In genomic region chr3:116329976-116330375, GRCm38 (mm10) we compare ENCODE assay signal across 21 mouse cellular contexts.
A peak's percentile ranks its signal among the peaks of the same experiment; 100 is the strongest.
DNase-seq lines count a peak whose midpoint lies in the region; ATAC-seq and TF ChIP-seq lines count a peak whose summit lies in the region.
"Had no signal": no experiment of that assay in that cellular context is flagged by ENCODE, and none has a peak within 500 bp of the region (broad histone marks: within the 10 kb centered on the region; RNA-seq: fewer than 3 reads in every experiment).

No protein-coding gene starts in this region.

- no peaks in the 10 kb centered on the region for H3K79me2 ChIP-seq in liver, adult 2 months (ENCODE audit: control insufficient read depth, insufficient read depth, low read length)

- no peaks in the 10 kb centered on the region for H3K27me3 ChIP-seq in heart, embryonic 12.5 days (replicated peaks)
- H3K27me3 ChIP-seq in liver, adult 2 months (ENCODE audit: control insufficient read depth, insufficient read depth, low read length): no peaks in the 10 kb centered on the region
- H3K27me3 ChIP-seq: CH12.LX; embryonic facial prominence, embryonic 12.5 days; forebrain, embryonic 12.5 days; forebrain, embryonic 15.5 days; heart, embryonic 13.5 days; intestine, embryonic 15.5 days; Patski had no signal

- H3K27ac ChIP-seq in heart, embryonic 12.5 days (ENCODE audit: poor library complexity, severe bottlenecking): no peak overlapping the region
- no peak overlapping the region for H3K27ac ChIP-seq in liver, adult 2 months (replicated peaks; ENCODE audit: insufficient read depth, low read depth, low read length)
- H3K27ac ChIP-seq: embryonic facial prominence, embryonic 12.5 days; forebrain, embryonic 12.5 days; forebrain, embryonic 15.5 days; heart, embryonic 13.5 days; intestine, embryonic 15.5 days had no signal

- no peak for ATAC-seq in cerebellum, adult (ENCODE audit: insufficient number of reproducible peaks, low FRiP score, low TSS enrichment)
- ATAC-seq in heart, embryonic 12.5 days (ENCODE audit: insufficient number of reproducible peaks, low FRiP score): no peak
- ATAC-seq: forebrain, embryonic 15.5 days; hindbrain, embryonic 16.5 days; intestine, embryonic 15.5 days had no signal

- no peaks in the 10 kb centered on the region for H3K9me3 ChIP-seq in heart, embryonic 12.5 days (replicated peaks)
- H3K9me3 ChIP-seq: embryonic facial prominence, embryonic 12.5 days; forebrain, embryonic 12.5 days; forebrain, embryonic 15.5 days; G1E; heart, embryonic 13.5 days; intestine, embryonic 15.5 days had no signal

- no peak for TF ChIP-seq CTCF in liver, adult 2 months (IDR thresholded peaks at IDR 0.05; ENCODE audit: low read depth, low read length)

- no peak overlapping the region for H3K4me2 ChIP-seq in heart, embryonic 12.5 days
- H3K4me2 ChIP-seq: embryonic facial prominence, embryonic 12.5 days; forebrain, embryonic 12.5 days; forebrain, embryonic 15.5 days; heart, embryonic 13.5 days; intestine, embryonic 15.5 days had no signal

- WGBS in heart, embryonic 12.5 days: 68% methylated on average over 8 of the region's 8 CpGs
- 76% methylated on average over 8 of the region's 8 CpGs for WGBS in liver, adult 2 months

- TF ChIP-seq POLR2A in liver, adult 2 months (IDR thresholded peaks at IDR 0.05; ENCODE audit: extremely low read depth, insufficient read depth, low read length): no peak

- no peak overlapping the region for H3K4me3 ChIP-seq in heart, embryonic 12.5 days
- no peak overlapping the region for H3K4me3 ChIP-seq in liver, adult 2 months (ENCODE audit: insufficient read depth, low read depth, low read length)
- H3K4me3 ChIP-seq: embryonic facial prominence, embryonic 12.5 days; erythroblast, embryonic 14.5 days; forebrain, embryonic 12.5 days; forebrain, embryonic 15.5 days; heart, embryonic 13.5 days; intestine, embryonic 15.5 days had no signal

- peaks cover 8% of the 10 kb centered on the region; the same call in 1 of the 2 replicates for H3K4me1 ChIP-seq in heart, embryonic 12.5 days (replicated peaks)
- H3K4me1 ChIP-seq in liver, adult 2 months (ENCODE audit: control insufficient read depth, insufficient read depth, low read length): peaks cover 11% of the 10 kb centered on the region; the same call in 1 of the 2 replicates
- H3K4me1 ChIP-seq: embryonic facial prominence, embryonic 12.5 days had no signal

- H3K9ac ChIP-seq in heart, embryonic 12.5 days: no peak overlapping the region
- H3K9ac ChIP-seq in liver, adult 2 months (ENCODE audit: low read depth, low read length): no peak overlapping the region
- H3K9ac ChIP-seq: embryonic facial prominence, embryonic 12.5 days; forebrain, embryonic 12.5 days; forebrain, embryonic 15.5 days; heart, embryonic 13.5 days; intestine, embryonic 15.5 days had no signal

- DNase-seq in cerebellum, postnatal 14 days: peak; percentile 7 to 17
- DNase-seq in heart, adult 11 months: peak; percentile 86
- DNase-seq in liver, adult 2 months (ENCODE audit: extremely low read depth, low read depth, low spot score): peak; percentile 35
- DNase-seq in liver: no peak
- no peak for DNase-seq in thymus, postnatal 10 days (ENCODE audit: low spot score in 2 of 2)
- DNase-seq: B cell, adult 2 months; cerebellum, adult 2 months; cerebellum, adult 9-11 months; heart, adult 18-20 months had no signal

- peaks cover 2% of the 10 kb centered on the region; the same call in 1 of the 2 replicates for H3K36me3 ChIP-seq in heart, embryonic 12.5 days
- H3K36me3 ChIP-seq in liver, adult 2 months (ENCODE audit: control insufficient read depth, insufficient read depth, low read length): no peaks in the 10 kb centered on the region
- H3K36me3 ChIP-seq: forebrain, embryonic 15.5 days; intestine, embryonic 15.5 days had no signal

Comparison
In these comparisons a context has a peak if more than half of its experiments do, and no peak if none do; other contexts are left out.
1. DNase-seq: peak in cerebellum, postnatal 14 days (2 of 2), heart, adult 11 months (single experiment) and liver, adult 2 months (single experiment); none in liver (single experiment) and thymus, postnatal 10 days (0 of 2).